In the genomic region with DNA sequence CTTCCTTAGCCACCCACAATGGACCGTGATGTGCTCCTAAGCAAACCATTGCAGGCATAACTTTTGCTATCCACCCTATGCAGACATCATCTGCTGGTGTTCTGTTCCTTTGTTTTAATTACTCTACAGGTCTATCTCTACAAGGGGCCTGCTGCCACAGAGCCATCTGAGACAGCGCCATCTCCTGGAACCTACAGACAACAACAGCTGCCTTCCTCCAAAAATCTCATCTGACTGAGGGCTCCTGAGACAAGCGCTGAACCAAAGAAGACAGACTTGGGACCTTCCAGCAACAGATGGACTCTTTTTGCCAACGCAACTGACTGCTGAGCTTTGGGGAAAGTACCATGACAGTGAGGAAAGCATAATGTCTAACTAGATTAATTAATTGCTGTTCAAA, we compare ENCODE assay signal across 26 mouse cellular contexts. TPM values are rescaled to one million over a fixed set of nuclear protein-coding genes. Genes with fewer than 3 reads are reported as not detected.
DNase-seq lines count a peak whose midpoint lies in the region; ATAC-seq and TF ChIP-seq lines count a peak whose summit lies in the region.
"Not testable (repeated sequence)": the region's sequence is repeated elsewhere in the genome, so short reads cannot be mapped to it uniquely, and the experiment has no call there.
"Had no signal": no experiment of that assay in that cellular context is flagged by ENCODE, and none has a peak within 500 bp of the region (broad histone marks: within the 10 kb centered on the region; RNA-seq: fewer than 3 reads in every experiment).

No protein-coding gene starts in this region.

- not testable (repeated sequence) for H3K36me3 ChIP-seq in ES-Bruce4 (ENCODE audit: control insufficient read depth, insufficient read depth, low read length, poor library complexity, severe bottlenecking); stomach, postnatal 0 days (ENCODE audit: control insufficient read depth, insufficient read depth, low read length)

- not testable (repeated sequence) for H3K27me3 ChIP-seq in ES-Bruce4 (ENCODE audit: control insufficient read depth, insufficient read depth, low read length, poor library complexity, severe bottlenecking); stomach, postnatal 0 days (ENCODE audit: control insufficient read depth, insufficient read depth, low read length)

- H3K4me1 ChIP-seq in ES-Bruce4 (ENCODE audit: control insufficient read depth, insufficient read depth, low read length); lung, adult 2 months (ENCODE audit: control insufficient read depth, insufficient read depth, low read length); stomach, postnatal 0 days (replicated peaks; ENCODE audit: control insufficient read depth, insufficient read depth): not testable (repeated sequence)

- DNase-seq in 416B (ENCODE audit: low read depth) (peak; percentile 46), R1 (ENCODE audit: low read depth, low spot score) (peak; percentile 65)
- not testable (repeated sequence) for DNase-seq in gastrocnemius, adult 2 months; layer of hippocampus, adult 2 months (ENCODE audit: low spot score in 2 of 2); lung, adult 2 months; stomach, postnatal 0 days (ENCODE audit: low spot score)
- DNase-seq in kidney, adult 9 months: peak; percentile 57

- not testable (repeated sequence) for H3K9me3 ChIP-seq in ES-Bruce4 (replicated peaks; ENCODE audit: control insufficient read depth, insufficient read depth, low read length, poor library complexity, severe bottlenecking); stomach, postnatal 0 days (ENCODE audit: control insufficient read depth, low read length)

- H3K4me3 ChIP-seq in ES-Bruce4 (ENCODE audit: low read depth, low read length); gastrocnemius, adult 2 months; layer of hippocampus, adult 2 months; lung, adult 2 months (replicated peaks; ENCODE audit: extremely low read depth, low read depth, low read length); stomach, postnatal 0 days (ENCODE audit: low read depth, low read length): not testable (repeated sequence)

- not testable (repeated sequence) for TF ChIP-seq POLR2A in ES-Bruce4 (IDR thresholded peaks at IDR 0.05; ENCODE audit: insufficient read depth, low read length); lung, adult 2 months (IDR thresholded peaks at IDR 0.05; ENCODE audit: borderline replicate concordance, extremely low read depth, low read depth, low read length)

- not testable (repeated sequence) for TF ChIP-seq EP300 in ES-Bruce4 (IDR thresholded peaks at IDR 0.05; ENCODE audit: insufficient read depth, low read depth, low read length); stomach, postnatal 0 days (optimal IDR thresholded peaks at IDR 0.05)

- H3K27ac ChIP-seq in ES-Bruce4 (ENCODE audit: insufficient read depth, low read length); gastrocnemius, adult 2 months; layer of hippocampus, adult 2 months; stomach, postnatal 0 days (replicated peaks): not testable (repeated sequence)

- peak; percentile 24 for TF ChIP-seq CTCF in ES-Bruce4 (IDR thresholded peaks at IDR 0.05; ENCODE audit: low read depth, low read length)
- peak; percentile 13; the same call in 1 of the 2 replicates for TF ChIP-seq CTCF in gastrocnemius, adult 2 months (IDR thresholded peaks at IDR 0.05)
- TF ChIP-seq CTCF in layer of hippocampus, adult 2 months (conservative IDR thresholded peaks at IDR 0.05): peak; percentile 36
- 0 out of 2 replicates have a peak, but pooled peaks have one; percentile 11 for TF ChIP-seq CTCF in lung, adult 2 months (IDR thresholded peaks at IDR 0.05; ENCODE audit: insufficient read depth, low read length)
- TF ChIP-seq CTCF in stomach, postnatal 0 days (IDR thresholded peaks at IDR 0.05; ENCODE audit: low read depth): peak; percentile 26

- 66% methylated on average over 4 of the region's 4 CpGs for WGBS in lung, adult 2 months
- WGBS in stomach, postnatal 0 days: 69% methylated on average over 3 of the region's 4 CpGs

- H3K4me2 ChIP-seq in stomach, postnatal 0 days (replicated peaks; ENCODE audit: low read depth): not testable (repeated sequence)

- not testable (repeated sequence) for H3K9ac ChIP-seq in ES-Bruce4 (ENCODE audit: low read depth, poor library complexity, severe bottlenecking); stomach, postnatal 0 days (ENCODE audit: low read length)

- not testable (repeated sequence) for ATAC-seq in stomach, postnatal 0 days (ENCODE audit: low FRiP score, low TSS enrichment)

- intact Hi-C loops in gastrocnemius, adult 2 months (cut with DNase I): loop anchor here (10.0 kb wide), 1 partner anchor 127 kb away; no protein-coding TSS in a partner anchor

RNA-seq across cellular contexts. Expression of gene Mettl7a3, which starts 6.6 kb away (rescaled TPM):
- polyA plus RNA-seq in ES-Bruce4 (2011; ENCODE audit: insufficient read depth, insufficient read length, low read depth, missing spikeins): not detected in 2 replicates
- under 1 TPM; 0.31 to 0.54 TPM for total RNA-seq in gastrocnemius, adult 2 months (2021)
- total RNA-seq in layer of hippocampus, adult 2 months (2021): under 1 TPM; 0.33 to 0.37 TPM
- 0.80 and 1.1 TPM in 2 replicates for polyA plus RNA-seq in lung, adult 2 months (2012; rRNA removed)
- polyA plus RNA-seq in stomach, postnatal 0 days (2015; fragmentation: Nextera tagmentation; extraction: Ambion mirVana): not detected in 2 replicates
- total RNA-seq: adrenal gland, postnatal 25 days; forebrain, postnatal 0 days; granulocyte monocyte progenitor cell, adult 5-6 weeks had no signal
- polyA plus RNA-seq: activated CD4-positive, CD25-positive, alpha-beta regulatory T cell, adult 4 months; C2C12; embryonic facial prominence, embryonic 10.5 days; forebrain, embryonic 13.5 days; forebrain, postnatal 0 days; heart, embryonic 12.5 days; heart, embryonic 16.5 days; hindbrain, embryonic 10.5 days; hindbrain, embryonic 14.5 days had no signal

RNA-seq across cellular contexts. Expression of gene Mettl7a1, which starts 24.1 kb away (rescaled TPM):
- 9.7 and 11.5 TPM in 2 replicates for polyA plus RNA-seq in ES-Bruce4 (2011; ENCODE audit: insufficient read depth, insufficient read length, low read depth, missing spikeins)
- 10 to 100 TPM; 33.4 to 38.9 TPM for total RNA-seq in gastrocnemius, adult 2 months (2021)
- total RNA-seq in layer of hippocampus, adult 2 months (2021): 10 to 100 TPM; 31.5 to 36.8 TPM
- 448 and 506 TPM in 2 replicates for polyA plus RNA-seq in lung, adult 2 months (2012; rRNA removed)
- 9.1 and 9.5 TPM in 2 replicates for polyA plus RNA-seq in stomach, postnatal 0 days (2015; fragmentation: Nextera tagmentation; extraction: Ambion mirVana)

RNA-seq across cellular contexts. Expression of gene Methig1, which starts 24.9 kb away (rescaled TPM):
- not detected in 2 replicates for polyA plus RNA-seq in ES-Bruce4 (2011; ENCODE audit: insufficient read depth, insufficient read length, low read depth, missing spikeins)
- total RNA-seq in gastrocnemius, adult 2 months (2021): not detected
- total RNA-seq in layer of hippocampus, adult 2 months (2021): not detected
- polyA plus RNA-seq in lung, adult 2 months (2012; rRNA removed): 0.11 TPM in 1 of 2 replicates, not detected in the other
- 0.17 TPM in 1 of 2 replicates, not detected in the other for polyA plus RNA-seq in stomach, postnatal 0 days (2015; fragmentation: Nextera tagmentation; extraction: Ambion mirVana)
- total RNA-seq: forebrain, postnatal 0 days; gastrocnemius, adult 18-20 months; gastrocnemius, postnatal 25 days; granulocyte monocyte progenitor cell, adult 5-6 weeks; heart, postnatal 25 days had no signal
- polyA plus RNA-seq: activated CD4-positive, CD25-positive, alpha-beta regulatory T cell, adult 4 months; C2C12; cerebellum, adult 2 months; embryonic facial prominence, embryonic 10.5 days; embryonic facial prominence, embryonic 14.5 days; forebrain, embryonic 13.5 days; forebrain, postnatal 0 days; heart, embryonic 12.5 days; heart, embryonic 16.5 days had no signal

RNA-seq across cellular contexts. Expression of gene Mettl7a2, which starts 24.9 kb away (rescaled TPM):
- not detected in 2 replicates for polyA plus RNA-seq in ES-Bruce4 (2011; ENCODE audit: insufficient read depth, insufficient read length, low read depth, missing spikeins)
- total RNA-seq in gastrocnemius, adult 2 months (2021): under 1 TPM; 0.36 to 0.82 TPM
- under 1 TPM in 1 of 2 experiments, not detected in 1; 0.72 TPM for total RNA-seq in layer of hippocampus, adult 2 months (2021)
- polyA plus RNA-seq in lung, adult 2 months (2012; rRNA removed): 0.10 TPM in 1 of 2 replicates, not detected in the other
- polyA plus RNA-seq in stomach, postnatal 0 days (2015; fragmentation: Nextera tagmentation; extraction: Ambion mirVana): not detected in 2 replicates
- total RNA-seq: forebrain, postnatal 0 days; granulocyte monocyte progenitor cell, adult 5-6 weeks had no signal
- polyA plus RNA-seq: activated CD4-positive, CD25-positive, alpha-beta regulatory T cell, adult 4 months; C2C12; cerebellum, adult 2 months; embryonic facial prominence, embryonic 10.5 days; embryonic facial prominence, embryonic 14.5 days; forebrain, embryonic 13.5 days; forebrain, postnatal 0 days; heart, embryonic 12.5 days; heart, embryonic 16.5 days; hindbrain, embryonic 10.5 days; hindbrain, embryonic 14.5 days had no signal

RNA-seq across cellular contexts. Expression of gene Higd1c, which starts 36.3 kb away (rescaled TPM):
- not detected in 2 replicates for polyA plus RNA-seq in ES-Bruce4 (2011; ENCODE audit: insufficient read depth, insufficient read length, low read depth, missing spikeins)
- not detected for total RNA-seq in gastrocnemius, adult 2 months (2021)
- not detected for total RNA-seq in layer of hippocampus, adult 2 months (2021)
- not detected in 2 replicates for polyA plus RNA-seq in lung, adult 2 months (2012; rRNA removed)
- polyA plus RNA-seq in stomach, postnatal 0 days (2015; fragmentation: Nextera tagmentation; extraction: Ambion mirVana): not detected in 2 replicates
- total RNA-seq: adrenal gland, adult 18-20 months; forebrain, postnatal 0 days; gastrocnemius, adult 18-20 months; gastrocnemius, postnatal 25 days; granulocyte monocyte progenitor cell, adult 5-6 weeks; heart, adult 8-10 months; heart, postnatal 25 days had no signal
- polyA plus RNA-seq: activated CD4-positive, CD25-positive, alpha-beta regulatory T cell, adult 4 months; C2C12; cerebellum, adult 2 months; embryonic facial prominence, embryonic 10.5 days; embryonic facial prominence, embryonic 14.5 days; forebrain, embryonic 13.5 days; forebrain, postnatal 0 days; heart, embryonic 12.5 days; heart, embryonic 16.5 days; hindbrain, embryonic 14.5 days had no signal

Comparison
In these comparisons a context has a peak if more than half of its experiments do, and no peak if none do; other contexts are left out.
1. RNA of gene Mettl7a1, which starts 24.1 kb away (polyA plus RNA-seq): 448 to 506 TPM in lung, adult 2 months; 9.7 to 11.5 TPM in ES-Bruce4 and 9.1 to 9.5 TPM in stomach, postnatal 0 days; every median in the first group is over 10 times any median in the second.
2. Peak in every context shown above with its lines, with median percentiles within 50 percentile points of each other: CTCF ChIP-seq.